Mouse (Mus musculus): ENCODE measurements around the gene Mfap3l. TPM values are rescaled to one million over a fixed set of nuclear protein-coding genes. Genes with fewer than 3 reads are reported as not detected.
"Not testable (repeated sequence)": the region's sequence is repeated elsewhere in the genome, so short reads cannot be mapped to it uniquely, and the experiment has no call there.

Mfap3l gene
- polyA plus RNA-seq (2012; rRNA removed) (0.24 and 0.30 TPM in 2 replicates), polyA plus RNA-seq (2014; fragmentation: Nextera tagmentation; extraction: Ambion mirVana) (0.24 and 0.43 TPM in 2 replicates)

- no peaks in the 10 kb centered on the region for H3K9me3 ChIP-seq (ENCODE audit: control insufficient read depth, low read length)
- peaks cover 15% of the 10 kb centered on the region for H3K27me3 ChIP-seq (ENCODE audit: control insufficient read depth, insufficient read depth, low read length)
- no peak within 1 kb of the TSS for H3K9ac ChIP-seq (replicated peaks)
- peak within 1 kb of the TSS; percentile 55 for H3K4me2 ChIP-seq (ENCODE audit: low read depth)
- no peaks in the 10 kb centered on the region for H3K36me3 ChIP-seq (replicated peaks; ENCODE audit: control insufficient read depth, insufficient read depth, low read depth)
- no peak for TF ChIP-seq EP300 (IDR thresholded peaks at IDR 0.05; ENCODE audit: low read depth)
- TF ChIP-seq CTCF (IDR thresholded peaks at IDR 0.05; ENCODE audit: low read depth) = no peak
- peaks cover 0 to 3% of the 10 kb centered on the region in 2 experiments; a peak in 2 of 4 replicates for H3K4me1 ChIP-seq (replicated peaks; ENCODE audit: control insufficient read depth in 2 of 2, insufficient read depth in 2 of 2, low read length in 1 of 2)
- H3K27ac ChIP-seq = no peak within 1 kb of the TSS
- ATAC-seq (ENCODE audit: insufficient read depth) (peak; percentile 97), DNase-seq (ENCODE audit: low read depth in 3 of 3, low spot score in 3 of 3) (peak; percentile 65 to 70 (median 68))
- H3K4me3 ChIP-seq (ENCODE audit: insufficient read depth in 1 of 2, low read depth in 2 of 2, low read length in 2 of 2) = peak within 1 kb of the TSS; percentile 40 to 51
- WGBS (ENCODE audit: insufficient replicate concordance) = under 1% methylated on average over 55 of the region's 60 CpGs
Observed at GRCm38 (mm10) chr8:60632250-60632932, at the start of gene Mfap3l. Gene Mfap3l (plus strand): TSS chr8:60632827.

GRCm38 (mm10) chr8:60583369-60583768 lies 49.3 kb upstream of the Mfap3l start:
- Histone ChIP-seq H3K4me1 (replicated peaks; ENCODE audit: control insufficient read depth in 2 of 2, insufficient read depth in 2 of 2, low read length in 1 of 2) (no peaks in the 10 kb centered on the region), H3K9ac (replicated peaks) (no peak overlapping the region), H3K4me2 (ENCODE audit: low read depth) (no peak overlapping the region), H3K27me3 (ENCODE audit: control insufficient read depth, insufficient read depth, low read length) (no peaks in the 10 kb centered on the region), H3K27ac (no peak overlapping the region), H3K9me3 (ENCODE audit: control insufficient read depth, low read length) (no peaks in the 10 kb centered on the region), H3K36me3 (replicated peaks; ENCODE audit: control insufficient read depth, insufficient read depth, low read depth) (no peaks in the 10 kb centered on the region), H3K4me3 (ENCODE audit: insufficient read depth in 1 of 2, low read depth in 2 of 2, low read length in 2 of 2) (no peak overlapping the region)
- no peak for TF ChIP-seq CTCF (IDR thresholded peaks at IDR 0.05; ENCODE audit: low read depth)
- no peak for TF ChIP-seq EP300 (IDR thresholded peaks at IDR 0.05; ENCODE audit: low read depth)
- DNase-seq (ENCODE audit: low read depth in 3 of 3, low spot score in 3 of 3) (no peak), ATAC-seq (ENCODE audit: insufficient read depth) (no peak)
- WGBS (ENCODE audit: insufficient replicate concordance) = 58% methylated on average over 2 of the region's 2 CpGs

- not testable (repeated sequence) for ATAC-seq (ENCODE audit: insufficient read depth); H3K9me3 ChIP-seq (ENCODE audit: control insufficient read depth, low read length); H3K36me3 ChIP-seq (replicated peaks; ENCODE audit: control insufficient read depth, insufficient read depth, low read depth); DNase-seq (ENCODE audit: low read depth in 3 of 3, low spot score in 3 of 3); H3K4me3 ChIP-seq (ENCODE audit: insufficient read depth in 1 of 2, low read depth in 2 of 2, low read length in 2 of 2); H3K27me3 ChIP-seq (ENCODE audit: control insufficient read depth, insufficient read depth, low read length); H3K4me2 ChIP-seq (ENCODE audit: low read depth); H3K4me1 ChIP-seq (replicated peaks; ENCODE audit: control insufficient read depth in 2 of 2, insufficient read depth in 2 of 2, low read length in 1 of 2); H3K27ac ChIP-seq; H3K9ac ChIP-seq (replicated peaks)
- 65% methylated on average over 29 of the region's 29 CpGs for WGBS (ENCODE audit: insufficient replicate concordance)
Observed at GRCm38 (mm10) chr8:60591352-60592105, 41.1 kb upstream of the Mfap3l start.

- no peak for ATAC-seq (ENCODE audit: insufficient read depth)
- Histone ChIP-seq H3K4me3 (ENCODE audit: insufficient read depth in 1 of 2, low read depth in 2 of 2, low read length in 2 of 2) (no peak overlapping the region), H3K27me3 (ENCODE audit: control insufficient read depth, insufficient read depth, low read length) (no peaks in the 10 kb centered on the region), H3K9ac (replicated peaks) (no peak overlapping the region), H3K4me1 (replicated peaks; ENCODE audit: control insufficient read depth in 2 of 2, insufficient read depth in 2 of 2, low read length in 1 of 2) (no peaks in the 10 kb centered on the region), H3K9me3 (ENCODE audit: control insufficient read depth, low read length) (no peaks in the 10 kb centered on the region), H3K36me3 (replicated peaks; ENCODE audit: control insufficient read depth, insufficient read depth, low read depth) (no peaks in the 10 kb centered on the region), H3K4me2 (ENCODE audit: low read depth) (no peak overlapping the region), H3K27ac (no peak overlapping the region)
- no peak for DNase-seq (ENCODE audit: low read depth in 3 of 3, low spot score in 3 of 3)
- TF ChIP-seq EP300 (IDR thresholded peaks at IDR 0.05; ENCODE audit: low read depth) (no peak), CTCF (IDR thresholded peaks at IDR 0.05; ENCODE audit: low read depth) (peak; percentile 52)
- 46% methylated on average over 3 of the region's 3 CpGs for WGBS (ENCODE audit: insufficient replicate concordance)
Observed at GRCm38 (mm10) chr8:60594761-60595160, 37.9 kb upstream of the Mfap3l start.

- H3K9ac ChIP-seq (replicated peaks) = no peak overlapping the region
Observed at GRCm38 (mm10) chr8:60611580-60612111, 21.0 kb upstream of the Mfap3l start.

More at GRCm38 (mm10) chr8:60611580-60612111, 21.0 kb upstream of the Mfap3l start:
- Histone ChIP-seq H3K36me3 (replicated peaks; ENCODE audit: control insufficient read depth, insufficient read depth, low read depth) (no peaks in the 10 kb centered on the region), H3K4me3 (ENCODE audit: insufficient read depth in 1 of 2, low read depth in 2 of 2, low read length in 2 of 2) (no peak overlapping the region), H3K9me3 (ENCODE audit: control insufficient read depth, low read length) (no peaks in the 10 kb centered on the region), H3K4me2 (ENCODE audit: low read depth) (no peak overlapping the region), H3K27ac (no peak overlapping the region), H3K4me1 (replicated peaks; ENCODE audit: control insufficient read depth in 2 of 2, insufficient read depth in 2 of 2, low read length in 1 of 2) (no peaks in the 10 kb centered on the region), H3K27me3 (ENCODE audit: control insufficient read depth, insufficient read depth, low read length) (no peaks in the 10 kb centered on the region)
- DNase-seq (ENCODE audit: low read depth in 3 of 3, low spot score in 3 of 3) (no peak), ATAC-seq (ENCODE audit: insufficient read depth) (no peak)
- TF ChIP-seq CTCF (IDR thresholded peaks at IDR 0.05; ENCODE audit: low read depth) (no peak), EP300 (IDR thresholded peaks at IDR 0.05; ENCODE audit: low read depth) (no peak)
